Mouse (Mus musculus): ENCODE measurements around the gene Dmap1. TPM values are rescaled to one million over a fixed set of nuclear protein-coding genes. Genes with fewer than 3 reads are reported as not detected.

The Dmap1 gene
- total RNA-seq, 2 experiments from 2014 or later = 27.8 to 32.8 TPM

DNA sequence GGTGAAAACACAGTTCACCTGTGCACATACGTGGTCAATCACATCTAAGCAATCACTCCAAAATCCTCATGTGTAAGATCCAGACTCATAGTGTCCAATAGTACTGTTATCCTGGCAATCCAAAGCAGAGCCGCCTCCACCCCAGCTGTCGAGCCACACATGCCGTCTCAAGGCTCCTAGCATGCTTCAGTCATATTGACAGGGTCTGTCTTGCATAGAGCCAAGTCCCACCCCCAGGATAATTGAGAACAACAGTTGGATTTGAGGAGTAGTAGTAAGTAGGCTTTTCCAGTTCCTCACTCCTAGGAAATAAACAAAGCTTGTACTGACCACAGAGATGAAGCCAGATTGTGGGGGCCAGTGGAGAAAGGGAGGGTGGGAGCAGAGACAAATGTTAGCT, 24.4 kb downstream of the Dmap1 start:
- ATAC-seq (replicated peaks; ENCODE audit: poor library complexity, severe bottlenecking) = no peak

DNA sequence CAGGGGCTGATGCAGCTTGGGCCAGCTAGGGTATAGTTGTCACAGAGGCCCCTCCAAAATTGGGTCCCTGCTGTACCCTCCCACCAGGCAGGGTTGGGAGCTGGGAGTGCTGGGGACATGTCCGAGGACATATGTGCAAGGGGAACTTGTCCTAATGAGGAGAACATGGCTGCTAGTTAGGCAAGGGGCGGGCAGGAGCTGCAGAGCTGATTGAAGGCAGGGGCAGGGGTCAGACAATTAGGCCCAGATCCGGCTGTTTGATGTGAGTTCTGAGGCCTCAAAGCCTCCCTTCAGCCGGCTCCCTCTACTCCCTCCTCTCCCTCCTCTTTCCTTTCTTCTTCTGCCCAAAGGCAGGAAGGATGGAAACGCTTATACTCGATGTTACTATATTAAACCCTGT, 25.1 kb downstream of the Dmap1 start:
- ATAC-seq (replicated peaks; ENCODE audit: poor library complexity, severe bottlenecking) = no peak

DNA sequence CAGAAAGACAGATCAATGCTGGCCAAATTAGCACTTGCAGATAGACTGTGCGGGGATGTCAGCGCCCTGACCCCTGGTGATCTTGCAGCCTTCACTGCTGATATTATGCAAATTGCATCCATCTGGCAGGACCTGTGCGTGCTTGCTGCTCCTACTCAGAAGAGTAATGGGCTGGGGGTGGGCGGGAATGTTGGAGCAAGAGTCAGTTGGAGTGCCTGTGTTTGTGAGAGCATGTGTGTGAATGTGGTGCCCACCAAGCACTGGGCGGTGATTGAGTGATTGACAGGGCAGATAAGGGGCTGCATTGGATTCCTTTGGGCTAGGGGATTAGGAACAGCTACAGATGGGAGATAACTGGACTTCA, 26.6 kb downstream of the Dmap1 start:
- ATAC-seq (replicated peaks; ENCODE audit: poor library complexity, severe bottlenecking) = no peak

DNA sequence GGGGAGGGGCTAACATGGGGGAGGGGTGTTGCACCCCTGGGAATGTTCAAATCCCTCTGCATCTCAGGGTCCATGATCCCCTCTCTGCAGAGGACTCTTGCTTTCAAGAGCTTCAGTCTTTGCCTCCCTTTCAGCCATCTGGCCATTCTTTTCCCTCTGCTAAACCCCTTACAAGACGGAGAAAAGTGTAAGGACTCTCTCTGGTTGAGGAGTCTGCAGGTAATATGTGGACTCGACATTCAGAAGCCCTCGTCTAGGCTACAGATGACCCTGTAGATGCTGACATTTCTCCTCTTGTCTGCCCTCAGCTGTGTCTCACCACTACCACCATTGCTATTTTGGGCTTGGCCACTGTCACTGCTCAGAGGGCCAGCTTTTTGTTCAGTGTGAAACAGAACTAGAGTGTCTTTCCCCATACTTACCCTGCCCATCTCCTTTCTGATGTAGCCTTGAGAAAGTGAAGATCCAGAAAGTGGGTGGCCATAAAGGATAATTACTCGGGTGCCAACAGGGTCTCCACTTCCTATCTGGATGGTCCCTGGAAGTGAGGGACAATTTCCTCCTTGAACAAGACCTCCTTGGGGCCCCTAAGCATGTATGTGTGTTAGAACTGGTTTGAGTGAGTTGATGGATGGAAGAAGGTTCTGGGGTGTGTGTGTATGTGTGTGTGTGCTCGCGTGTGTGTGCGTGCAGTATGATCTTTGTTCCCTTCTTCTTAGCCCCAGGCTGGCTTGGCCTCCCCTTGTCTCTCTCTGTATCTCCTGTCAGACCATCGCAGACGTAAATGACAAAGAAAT, 27.2 kb downstream of the Dmap1 start:
- ATAC-seq (replicated peaks; ENCODE audit: poor library complexity, severe bottlenecking) = no peak

DNA sequence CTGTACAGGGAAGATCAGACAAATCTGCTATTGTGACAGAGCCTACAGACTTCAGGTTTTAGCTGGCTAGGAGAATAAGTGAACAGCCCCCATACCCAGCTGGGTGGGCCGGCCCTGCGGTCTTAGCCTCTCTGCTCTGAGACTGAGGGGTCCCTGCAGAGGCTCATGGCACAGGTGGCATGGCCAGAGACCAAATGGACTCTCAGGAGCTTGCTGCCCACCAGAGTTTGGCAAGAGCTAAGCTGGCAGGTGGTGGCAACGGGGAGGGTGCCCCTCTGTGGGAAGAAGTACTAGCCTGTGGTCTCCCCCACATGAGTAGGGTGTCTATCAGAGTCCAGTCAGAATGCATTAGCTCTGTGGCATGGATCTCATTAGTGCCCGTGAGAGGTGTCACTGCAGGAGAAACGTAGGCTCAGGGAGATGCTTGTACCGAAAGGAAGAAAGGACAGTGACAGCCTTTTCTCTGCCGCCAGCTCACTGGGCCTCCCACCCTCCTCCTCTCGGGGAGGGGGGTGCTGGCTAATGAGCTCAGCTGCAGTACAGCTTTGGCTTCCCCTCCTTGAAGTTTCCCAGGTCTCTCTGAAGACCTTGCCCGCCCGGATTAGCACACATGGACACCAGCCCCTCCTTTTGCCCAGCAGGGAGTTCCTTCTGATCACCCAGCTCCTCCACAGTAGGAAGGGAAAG, 27.9 kb downstream of the Dmap1 start:
- no peak for ATAC-seq (replicated peaks; ENCODE audit: poor library complexity, severe bottlenecking)

DNA sequence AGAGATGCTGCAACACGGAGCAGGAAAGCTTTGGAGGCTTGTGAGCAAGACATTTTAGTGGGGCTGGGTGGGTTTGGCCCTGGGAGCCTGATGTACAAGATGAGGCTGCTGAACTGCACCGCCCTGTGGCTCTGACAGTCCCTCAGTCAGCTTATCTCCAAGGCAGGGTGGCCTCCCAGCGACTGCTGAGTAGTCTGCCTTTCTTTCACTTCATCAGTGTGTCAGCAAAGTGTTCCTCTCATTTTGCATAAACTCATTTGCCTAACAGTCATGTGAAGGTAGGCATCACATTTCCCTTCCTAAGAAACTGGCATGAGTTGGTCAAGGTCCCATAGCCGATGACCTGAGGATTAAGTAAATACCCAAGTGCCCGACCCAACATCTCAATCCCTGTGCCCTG, 29.3 kb downstream of the Dmap1 start:
- ATAC-seq (replicated peaks; ENCODE audit: poor library complexity, severe bottlenecking) = no peak

DNA sequence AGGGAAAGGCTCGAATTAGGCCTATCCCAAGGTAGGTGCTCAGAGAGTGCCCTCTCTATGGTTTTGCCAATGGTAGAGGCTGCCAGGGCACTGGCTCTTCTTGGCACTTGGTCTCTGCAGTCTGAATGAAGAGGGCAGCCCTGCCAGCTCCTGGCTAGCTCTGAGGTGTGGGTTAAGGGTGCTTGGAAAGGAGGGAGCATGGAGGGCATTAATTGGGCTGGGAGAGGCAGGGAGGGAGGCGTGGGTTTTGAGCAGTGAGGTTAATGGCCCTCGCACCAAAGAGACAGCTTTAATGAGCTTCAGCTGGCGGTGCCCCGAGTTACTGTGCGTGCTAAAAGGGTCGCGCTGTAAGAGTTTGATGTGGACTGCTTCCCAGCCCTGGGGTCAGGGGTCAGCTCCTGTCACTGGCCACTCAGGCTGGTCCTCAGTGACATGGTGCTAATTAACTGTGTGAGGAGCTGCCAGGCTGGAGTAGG, 30.4 kb downstream of the Dmap1 start:
- no peak for ATAC-seq (replicated peaks; ENCODE audit: poor library complexity, severe bottlenecking)

DNA sequence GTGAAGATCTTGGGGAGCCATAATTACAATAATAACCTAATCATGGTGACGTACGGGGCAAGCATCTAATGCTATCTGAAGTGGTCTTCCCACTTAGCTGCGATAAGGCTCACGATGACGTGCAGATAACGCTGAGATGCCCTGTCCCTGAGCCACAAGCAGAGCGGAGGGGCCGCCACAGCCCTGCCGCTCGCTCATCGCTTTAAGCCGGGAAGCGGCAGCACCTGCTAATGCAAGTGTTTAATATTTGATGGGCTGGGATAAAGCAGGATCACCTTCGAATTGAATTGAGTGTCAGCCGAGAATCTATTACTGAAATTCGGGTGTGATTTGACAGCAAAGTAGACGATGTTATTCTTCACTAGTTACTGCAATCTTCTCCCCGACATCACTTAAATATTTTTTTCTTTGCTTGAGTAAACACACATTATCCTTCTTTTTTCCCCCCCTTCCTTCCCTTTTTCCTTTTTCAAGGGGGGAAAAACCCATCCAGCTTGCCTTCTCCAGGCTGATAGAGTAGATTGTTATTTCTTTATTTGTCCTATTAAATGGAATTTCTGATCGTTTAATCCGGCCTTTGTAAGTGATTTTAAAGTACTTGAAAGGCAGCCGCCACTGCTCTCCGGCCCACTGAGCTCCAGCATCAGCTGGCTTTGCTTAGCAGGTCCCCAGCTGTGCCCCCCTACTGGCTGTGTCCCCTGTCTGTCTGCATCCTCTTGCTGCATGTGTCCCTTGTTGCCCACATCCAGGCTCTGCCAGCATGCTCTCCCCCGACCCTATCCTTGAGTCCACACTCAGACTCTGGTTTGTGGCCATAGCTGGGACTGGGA, 34.9 kb downstream of the Dmap1 start:
- no peak for ATAC-seq (replicated peaks; ENCODE audit: poor library complexity, severe bottlenecking)

DNA sequence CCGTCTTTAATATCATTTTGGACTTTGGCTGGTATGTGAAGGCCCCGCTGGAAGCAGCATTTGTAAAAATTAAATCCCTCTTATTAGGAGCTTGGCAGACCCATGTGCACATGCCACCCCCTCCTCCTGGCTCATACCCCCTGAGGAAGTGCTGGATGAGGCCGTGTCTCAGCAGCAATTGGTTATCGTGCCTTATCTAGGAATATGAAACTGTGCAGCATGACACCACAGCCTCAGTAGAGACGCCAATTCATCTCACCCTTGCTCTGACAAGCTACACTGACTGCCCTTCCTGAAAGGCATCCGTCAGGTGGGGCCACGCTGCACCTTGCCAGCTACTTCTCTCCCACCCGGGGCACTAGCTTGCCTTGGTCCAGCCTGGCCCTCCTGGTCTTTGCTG, 35.6 kb downstream of the Dmap1 start:
- ATAC-seq (replicated peaks; ENCODE audit: poor library complexity, severe bottlenecking) = no peak

DNA sequence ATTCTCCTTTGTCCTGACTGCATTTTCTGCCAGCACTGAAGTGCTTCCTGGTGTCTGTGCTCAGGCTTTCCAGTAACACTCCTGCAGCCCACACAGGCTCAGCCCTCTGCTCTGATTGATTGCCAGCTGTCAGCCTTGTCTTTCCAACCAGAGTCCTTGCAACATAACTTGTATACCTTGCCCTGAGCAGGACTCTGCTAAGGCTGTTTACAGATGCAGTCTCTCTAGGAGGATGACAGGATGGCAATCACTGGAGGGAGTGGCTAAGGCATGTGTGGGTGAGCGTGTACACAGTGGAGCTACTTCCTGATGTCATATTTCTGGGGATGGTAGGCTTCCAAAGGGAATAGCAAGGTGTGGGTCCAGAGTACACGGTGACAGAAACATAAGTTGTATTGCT, 36.2 kb downstream of the Dmap1 start:
- no peak for ATAC-seq (replicated peaks; ENCODE audit: poor library complexity, severe bottlenecking)

DNA sequence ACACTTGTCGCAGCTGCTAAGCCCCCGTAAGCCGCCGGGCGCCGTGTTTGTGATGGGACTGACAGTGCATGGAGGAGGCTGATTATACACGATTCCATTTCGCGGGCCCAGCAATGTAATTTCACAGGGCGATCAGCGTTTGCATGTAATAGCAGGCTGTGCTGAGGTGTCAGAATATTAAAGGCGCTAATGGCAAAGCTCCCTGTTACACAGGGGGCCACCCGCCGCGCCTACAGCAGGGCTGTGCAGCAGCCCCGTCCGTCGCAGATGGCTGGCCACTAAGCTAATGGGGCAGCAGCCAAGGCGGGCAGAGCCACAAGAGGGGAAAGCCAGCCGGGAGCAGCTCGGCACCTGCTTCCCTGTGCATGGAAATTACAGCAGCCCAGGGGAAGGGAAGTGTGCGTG, 37.0 kb downstream of the Dmap1 start:
- no peak for ATAC-seq (replicated peaks; ENCODE audit: poor library complexity, severe bottlenecking)

DNA sequence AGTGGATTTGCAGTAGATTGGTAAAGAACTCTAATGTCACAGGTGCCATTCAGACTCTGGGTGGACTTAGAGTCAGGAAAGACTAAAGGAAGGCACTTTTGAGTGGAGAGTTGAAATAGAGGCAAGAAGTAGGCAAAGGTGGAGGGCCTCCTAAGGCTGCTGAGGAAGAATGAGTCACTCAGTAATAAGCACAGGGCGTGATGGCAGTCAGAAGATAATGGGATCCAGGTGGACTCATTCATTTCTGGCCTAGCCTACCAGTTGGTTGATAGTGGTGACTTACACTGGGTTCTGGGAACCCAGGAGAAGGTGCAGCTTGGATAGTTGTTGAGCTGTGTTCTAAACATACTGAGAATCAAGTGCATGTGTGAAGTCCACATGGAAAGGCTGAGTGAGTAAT, 40.3 kb downstream of the Dmap1 start:
- ATAC-seq (replicated peaks; ENCODE audit: poor library complexity, severe bottlenecking) = no peak

DNA sequence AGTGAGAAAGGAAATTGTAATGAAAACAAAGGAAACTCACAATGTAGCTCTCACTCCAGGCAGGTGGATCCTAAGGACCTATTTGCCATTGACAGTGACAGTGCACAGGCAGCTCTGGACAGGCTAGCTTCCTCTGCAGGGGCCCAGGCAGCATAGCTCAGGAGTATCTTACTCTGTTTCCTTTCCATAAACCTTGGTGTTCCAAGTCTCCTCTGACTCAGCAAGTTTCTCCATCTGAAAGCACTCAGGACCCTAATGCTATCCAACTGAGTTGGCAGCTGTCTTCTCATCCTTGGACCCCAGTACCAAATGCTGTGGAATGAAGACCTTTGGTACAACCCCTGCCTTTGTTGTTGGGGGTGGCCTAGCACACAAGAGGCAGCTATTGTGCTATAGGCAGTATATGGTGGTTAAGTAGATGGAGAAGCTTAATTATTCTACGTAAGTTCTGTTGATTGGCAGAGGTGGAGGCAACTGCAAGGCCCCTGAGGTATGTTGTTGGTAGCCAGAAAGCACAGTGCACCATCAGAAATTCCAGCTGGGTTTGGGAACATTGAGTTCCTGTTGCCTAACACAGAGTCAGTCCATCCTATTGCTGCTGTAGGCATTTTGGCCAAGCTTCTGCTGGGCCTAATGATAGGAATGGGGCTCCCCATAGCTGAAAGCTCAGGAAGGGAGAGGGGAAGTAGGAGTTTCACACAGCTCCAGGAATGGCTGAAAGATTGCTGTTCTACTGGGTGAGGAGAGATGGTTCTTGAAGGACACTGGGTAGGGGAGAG, 41.0 kb downstream of the Dmap1 start:
- ATAC-seq (replicated peaks; ENCODE audit: poor library complexity, severe bottlenecking) = no peak

DNA sequence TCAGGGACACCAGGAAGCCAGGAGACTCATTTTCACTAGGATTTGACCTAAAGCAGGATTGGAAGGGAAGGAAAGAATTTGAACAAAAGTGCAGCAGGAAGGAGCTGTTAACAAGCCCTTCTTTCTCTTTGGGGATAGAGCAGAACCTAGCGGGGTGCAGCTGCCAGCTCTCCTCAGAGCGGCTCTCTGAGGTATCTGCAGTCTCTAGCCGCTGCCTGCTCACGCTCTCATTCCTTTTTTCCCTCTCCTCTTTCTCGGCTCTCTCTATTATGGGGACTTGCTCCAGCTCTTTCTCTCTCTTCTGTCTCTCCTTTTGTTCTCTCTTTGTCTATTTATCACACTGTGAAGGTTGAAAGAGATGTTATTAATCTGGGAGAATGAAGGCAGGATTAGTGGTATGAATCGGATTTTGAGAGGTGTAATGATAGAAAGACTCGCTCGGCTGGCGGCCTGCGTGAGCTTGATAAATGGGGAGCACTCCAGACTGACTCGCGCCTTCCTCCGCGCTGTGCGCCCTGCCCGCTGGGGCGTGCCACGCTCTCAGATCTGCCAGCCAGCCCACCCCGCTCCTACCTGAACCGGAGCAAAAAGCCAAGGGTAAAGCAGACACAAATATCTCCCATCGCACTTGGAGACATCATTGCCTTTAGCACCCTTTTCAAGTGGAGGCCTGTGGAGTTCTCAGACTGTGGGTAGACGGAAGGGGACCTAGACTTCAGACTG, 45.0 kb downstream of the Dmap1 start:
- no peak for ATAC-seq (replicated peaks; ENCODE audit: poor library complexity, severe bottlenecking)

DNA sequence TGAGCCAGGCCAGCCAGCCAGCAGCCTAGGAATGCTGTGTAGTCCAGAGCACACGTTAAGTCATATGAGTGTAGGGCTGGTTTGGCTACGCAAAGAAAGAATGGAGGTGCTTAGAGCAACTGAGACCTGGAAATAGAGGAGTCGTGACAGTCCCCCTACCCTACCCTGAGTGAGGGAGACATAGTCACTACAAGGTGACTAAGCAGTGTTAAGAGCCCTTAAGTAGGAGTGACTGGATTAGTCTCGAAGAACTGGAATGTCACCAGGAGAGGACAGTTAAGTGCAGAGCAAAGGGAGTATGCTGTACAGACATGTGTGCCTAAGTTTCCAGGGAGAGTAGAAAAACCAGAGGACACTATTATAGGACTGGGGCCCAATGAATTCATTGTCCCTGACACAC, 45.9 kb downstream of the Dmap1 start:
- no peak for ATAC-seq (replicated peaks; ENCODE audit: poor library complexity, severe bottlenecking)

DNA sequence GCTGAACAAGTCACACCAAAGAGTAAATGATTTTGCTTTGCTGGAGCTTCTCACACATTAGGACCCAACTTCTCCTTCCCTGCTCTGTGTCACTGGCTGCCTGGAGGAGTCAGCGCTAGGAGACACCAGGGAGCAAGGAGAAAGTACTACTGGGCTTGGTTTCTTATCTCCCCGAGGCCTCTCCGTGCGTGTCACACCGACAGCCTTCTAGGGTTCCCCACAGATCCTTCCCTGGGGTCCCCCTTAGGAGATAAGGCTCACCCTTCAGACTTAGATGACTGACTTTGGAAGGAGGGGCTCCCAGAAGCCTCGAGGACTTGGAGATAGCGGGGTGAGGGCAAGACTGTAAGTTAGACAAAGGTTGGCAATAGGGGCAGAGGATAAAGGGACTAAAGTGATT, 47.4 kb downstream of the Dmap1 start:
- no peak for ATAC-seq (replicated peaks; ENCODE audit: poor library complexity, severe bottlenecking)

DNA sequence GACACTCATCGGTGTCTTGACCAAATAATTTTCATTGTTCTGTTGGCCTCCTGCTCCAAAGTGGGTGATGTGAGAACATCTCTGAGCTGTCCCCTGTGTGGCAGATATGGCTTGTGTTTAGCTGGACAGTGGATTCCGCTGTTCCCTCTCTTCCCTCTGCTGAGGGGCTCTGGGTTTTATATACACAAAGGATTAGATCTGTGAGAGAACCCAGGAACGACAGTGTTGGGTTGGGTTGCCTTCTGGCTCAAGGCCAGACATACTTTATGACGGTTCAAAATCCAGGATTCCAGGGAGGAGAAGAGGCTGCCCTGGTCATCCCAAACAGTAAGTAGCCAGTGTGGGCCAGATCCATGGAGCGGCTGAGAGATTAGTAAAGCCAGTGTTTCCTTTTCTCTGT, 48.5 kb downstream of the Dmap1 start:
- ATAC-seq (replicated peaks; ENCODE audit: poor library complexity, severe bottlenecking) = no peak

DNA sequence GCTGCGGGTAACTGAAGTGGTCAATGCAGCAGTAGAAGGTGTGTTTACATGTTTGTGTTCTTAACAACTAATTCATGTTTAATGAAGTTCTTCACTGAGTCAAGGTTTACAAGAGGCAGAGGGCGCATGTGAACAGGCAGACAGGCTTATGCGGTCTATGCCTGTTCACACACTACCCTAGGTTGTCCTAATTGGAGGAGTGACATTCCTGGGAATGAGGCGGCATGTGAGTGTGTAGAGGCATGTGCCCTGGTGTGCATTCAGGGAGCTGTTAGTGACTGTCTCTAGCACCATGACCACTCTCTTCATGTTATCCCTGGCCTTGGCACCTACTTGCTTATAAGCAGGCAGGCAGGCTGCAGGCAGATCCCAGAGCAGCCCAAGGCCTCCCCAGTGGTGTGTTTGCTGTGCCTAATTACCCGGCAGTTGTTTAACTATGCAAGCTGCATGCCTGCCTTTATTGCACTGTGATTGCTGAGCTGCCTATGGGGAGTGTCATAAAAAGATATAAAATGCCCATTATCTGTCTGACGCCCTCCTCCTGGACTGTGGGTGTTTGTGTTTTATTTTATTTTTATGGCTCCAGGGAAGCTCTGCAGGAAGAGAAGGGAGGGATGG, 51.9 kb downstream of the Dmap1 start:
- no peak for ATAC-seq (replicated peaks; ENCODE audit: poor library complexity, severe bottlenecking)

DNA sequence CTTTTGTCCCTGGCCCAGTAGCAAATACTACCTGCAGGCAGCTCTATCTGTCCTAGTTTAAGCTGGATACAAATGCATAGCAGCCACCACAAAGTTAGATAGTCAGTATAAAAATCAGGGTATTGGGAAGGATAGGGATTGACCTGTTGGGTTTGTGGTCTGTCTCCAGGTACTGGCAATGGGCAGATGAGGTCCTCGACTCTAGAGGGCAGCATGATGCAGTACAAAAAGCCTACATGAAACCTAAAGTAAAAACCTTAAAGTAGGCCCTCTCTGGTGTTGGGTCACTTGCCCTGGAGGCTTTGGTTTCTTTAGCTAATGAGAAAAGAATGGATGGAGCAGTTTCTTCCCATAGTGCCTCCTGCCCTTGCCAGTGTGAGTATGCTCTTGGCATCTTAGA, 53.6 kb downstream of the Dmap1 start:
- ATAC-seq (replicated peaks; ENCODE audit: poor library complexity, severe bottlenecking) = no peak
